Mouse (Mus musculus): ENCODE measurements at regions not wholly inside any gene's neighbourhood (a gene's known extent, or its start where the extent isn't known, plus 50 kb on each side); places are given as distances from the start of the nearest gene placed in this dataset.

- intact Hi-C loops (cut with DNase I): no loop called here
- DNase-seq (ENCODE audit: low spot score in 2 of 2): no peak
Observed at GRCm38 (mm10) chr11:38060105-38060504, 824.3 kb upstream of the Tenm2 start.

DNA sequence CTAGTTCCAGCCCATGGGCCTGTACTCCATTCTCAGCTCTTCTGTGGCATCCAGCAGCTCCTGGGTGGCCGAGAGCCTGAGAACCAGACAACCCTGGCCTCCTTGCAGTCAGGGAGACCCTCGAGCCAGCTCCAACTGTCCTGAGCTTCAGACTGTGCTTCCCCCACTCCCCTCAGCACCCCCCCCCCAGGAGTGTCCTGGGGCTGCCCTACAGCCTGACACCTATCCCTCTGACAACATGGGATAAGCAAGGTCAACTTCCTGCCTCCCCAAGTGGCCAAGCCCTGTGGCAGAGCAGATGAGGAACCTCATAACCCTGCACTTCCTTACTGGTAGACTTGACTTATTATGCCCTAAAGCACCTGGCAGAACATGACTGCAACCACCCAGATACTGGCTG, 823.1 kb upstream of the Tenm2 start:
- intact Hi-C loops (cut with DNase I): no loop called here
- DNase-seq (ENCODE audit: low spot score in 2 of 2): no peak

DNA sequence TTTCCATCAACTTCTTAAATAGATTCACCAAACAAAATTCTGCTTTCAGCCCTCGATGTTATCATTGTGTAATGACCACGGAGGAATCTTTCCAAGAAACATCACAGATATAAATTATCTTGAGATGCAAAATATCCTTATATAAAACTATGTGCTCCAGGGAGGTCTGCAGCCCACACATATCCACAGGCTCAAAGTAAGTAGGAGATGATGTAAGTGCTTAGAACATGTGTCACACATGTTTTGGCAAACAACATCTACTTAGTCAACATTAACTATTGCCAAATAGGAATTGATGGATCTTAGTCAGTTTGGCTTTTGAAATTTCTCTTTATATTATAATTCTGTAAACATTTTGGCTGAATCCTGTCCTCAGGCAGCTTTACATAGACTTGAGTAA, 800.8 kb upstream of the Tenm2 start:
- no peak for DNase-seq (ENCODE audit: low spot score in 2 of 2)
- intact Hi-C loops (cut with DNase I): no loop called here

- intact Hi-C loops (cut with DNase I): no loop called here
- DNase-seq (ENCODE audit: low spot score in 2 of 2): no peak
Observed at GRCm38 (mm10) chr11:38034526-38035286, 798.9 kb upstream of the Tenm2 start.

DNA sequence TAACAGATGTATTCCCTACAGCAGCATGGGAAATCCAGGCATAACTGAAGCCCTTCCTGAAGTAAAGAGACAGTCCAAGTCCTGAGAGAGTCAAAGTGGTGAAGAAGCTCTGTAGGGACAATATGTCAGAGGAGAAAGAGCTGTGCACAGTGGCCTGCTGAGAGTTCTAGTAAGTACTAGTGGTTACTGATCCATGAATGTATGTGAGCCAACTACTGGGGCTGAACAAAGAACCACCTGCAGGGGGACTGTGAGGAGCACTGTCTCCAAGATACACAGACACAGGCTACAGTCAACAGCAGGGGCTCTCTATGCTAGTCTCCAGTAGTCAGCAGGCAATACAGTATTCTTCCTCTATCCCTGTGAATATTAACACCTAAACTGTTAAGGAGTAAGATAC, 785.9 kb upstream of the Tenm2 start:
- intact Hi-C loops (cut with DNase I): no loop called here

DNA sequence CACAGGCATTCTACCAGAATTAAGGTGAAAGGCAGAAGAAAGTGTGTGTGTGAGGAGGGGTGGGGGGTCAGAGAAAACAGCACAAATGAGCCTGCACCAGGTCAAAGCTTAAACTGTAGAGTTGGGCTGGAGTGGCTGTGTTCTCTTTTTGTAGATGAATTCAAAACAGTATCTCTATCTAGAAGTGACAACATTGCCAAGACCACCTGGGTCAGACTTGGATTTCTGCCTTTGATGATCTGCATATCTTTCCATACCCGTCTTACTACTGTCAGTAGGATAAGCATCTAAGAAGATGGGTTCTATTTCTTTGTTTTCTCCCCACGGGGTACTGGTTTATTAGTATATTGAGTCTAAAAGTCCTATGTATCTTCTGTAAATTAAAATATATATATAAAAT, 742.4 kb upstream of the Tenm2 start:
- no peak for DNase-seq (ENCODE audit: low spot score in 2 of 2)
- intact Hi-C loops (cut with DNase I): no loop called here

More for the DNA sequence above, 785.9 kb upstream of the Tenm2 start:
- DNase-seq (ENCODE audit: low spot score in 2 of 2): no peak

DNA sequence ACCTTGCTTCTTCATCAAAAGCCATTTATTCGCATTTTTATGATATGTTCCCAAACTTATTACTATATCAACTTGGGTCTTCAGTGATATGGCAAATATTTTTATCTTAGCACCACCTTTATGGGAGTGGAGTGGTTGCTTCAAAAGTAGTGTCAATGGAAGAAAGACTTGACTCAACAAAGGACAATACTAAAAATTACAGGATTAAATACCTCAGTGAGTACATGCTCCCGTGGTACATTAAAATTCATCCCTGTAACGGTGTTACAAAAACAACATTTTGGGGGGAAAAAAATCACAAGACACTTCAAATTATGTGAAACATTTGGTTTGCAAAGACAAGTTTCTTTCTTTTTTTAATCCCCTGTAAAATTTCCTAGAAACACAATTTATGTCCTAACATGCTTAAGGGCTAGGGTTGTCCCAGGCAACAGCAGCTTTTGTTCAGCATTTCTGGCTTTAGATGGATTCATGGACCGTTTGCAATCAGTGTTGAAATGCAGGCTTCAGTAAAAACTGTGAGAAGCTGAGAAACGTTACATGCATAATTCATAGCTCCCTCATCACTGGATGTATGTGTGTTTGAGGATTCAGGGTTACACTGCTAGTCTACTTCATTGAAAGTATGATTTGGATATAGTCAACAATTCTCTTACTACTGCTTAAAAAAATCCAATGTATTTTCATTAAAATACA, 700.8 kb upstream of the Tenm2 start:
- intact Hi-C loops (cut with DNase I): no loop called here
- DNase-seq (ENCODE audit: low spot score in 2 of 2): peak; percentile 3 to 32

DNA sequence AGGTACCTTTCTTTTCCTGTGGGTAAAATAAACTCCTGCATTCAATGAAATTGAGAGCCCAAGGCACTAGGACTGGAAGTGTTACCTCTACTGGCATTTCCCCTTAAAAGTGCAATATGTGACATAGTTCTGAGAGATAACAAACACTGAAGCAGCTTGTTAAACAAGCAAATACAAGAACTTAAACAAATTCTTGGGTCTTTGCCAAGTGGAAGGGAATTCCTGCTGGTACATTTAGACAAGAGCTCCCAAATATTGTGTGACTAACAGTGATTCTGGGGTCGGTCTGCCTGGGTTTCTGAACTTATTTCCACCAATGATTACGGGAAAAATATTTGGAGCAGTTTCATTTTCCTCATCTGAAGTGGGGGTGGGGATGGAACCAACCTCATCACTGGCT, 677.4 kb upstream of the Tenm2 start:
- DNase-seq (ENCODE audit: low spot score in 2 of 2): no peak
- intact Hi-C loops (cut with DNase I): no loop called here

DNA sequence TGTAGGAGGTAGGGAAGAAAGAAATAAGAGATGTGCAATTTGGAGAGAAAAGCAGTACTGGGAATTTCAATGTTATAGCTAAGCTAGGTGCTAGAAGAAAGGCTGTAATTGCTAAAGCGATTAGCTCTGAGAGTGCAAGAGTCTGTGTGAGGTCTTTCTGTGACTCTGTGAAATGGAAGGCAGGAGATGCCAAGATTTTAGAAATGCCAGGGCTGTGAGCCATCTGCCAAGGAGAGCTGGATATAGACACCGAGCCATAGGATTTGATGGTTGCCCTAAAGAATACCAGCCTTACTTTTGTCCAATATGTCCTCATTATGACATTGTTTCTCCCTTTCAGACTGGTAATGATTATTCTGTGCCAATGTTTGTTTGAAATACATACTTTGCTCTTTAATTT, 669.2 kb upstream of the Tenm2 start:
- intact Hi-C loops (cut with DNase I): no loop called here
- DNase-seq (ENCODE audit: low spot score in 2 of 2): no peak

- no peak for DNase-seq (ENCODE audit: low spot score in 2 of 2)
- intact Hi-C loops (cut with DNase I): no loop called here
Observed at GRCm38 (mm10) chr11:37897713-37898112, 661.9 kb upstream of the Tenm2 start.

DNA sequence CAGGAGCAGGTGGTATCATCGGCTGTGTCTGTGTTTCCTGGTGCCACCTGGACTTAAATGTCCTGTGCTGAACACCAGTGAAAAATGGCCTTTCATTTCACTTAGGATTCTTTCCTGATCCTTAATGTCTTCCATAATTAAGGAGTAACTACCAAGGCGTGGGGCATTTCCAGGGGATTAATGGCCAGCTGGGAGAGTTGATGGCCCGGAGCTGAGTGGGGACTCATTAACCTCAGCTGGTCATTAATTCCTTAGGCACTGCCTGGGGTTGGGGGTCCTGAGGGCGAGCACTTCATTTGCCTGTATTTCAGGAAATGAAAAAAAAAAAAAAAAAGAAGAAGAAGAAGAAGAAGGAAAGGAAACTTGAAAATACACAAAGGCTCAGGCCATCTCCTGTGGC, 647.0 kb upstream of the Tenm2 start:
- DNase-seq (ENCODE audit: low spot score in 2 of 2): no peak
- intact Hi-C loops (cut with DNase I): no loop called here

GRCm38 (mm10) chr11:37837301-37837700, 601.5 kb upstream of the Tenm2 start:
- intact Hi-C loops (cut with DNase I): no loop called here
- DNase-seq (ENCODE audit: low spot score in 2 of 2): no peak

GRCm38 (mm10) chr11:37830975-37831374, 595.2 kb upstream of the Tenm2 start:
- no peak for DNase-seq (ENCODE audit: low spot score in 2 of 2)
- intact Hi-C loops (cut with DNase I): loop anchor here (2.0 kb wide), 1 partner anchor 28 kb away; no protein-coding TSS in a partner anchor

GRCm38 (mm10) chr11:37806761-37807160, 571.0 kb upstream of the Tenm2 start:
- DNase-seq (ENCODE audit: low spot score in 2 of 2): no peak
- intact Hi-C loops (cut with DNase I): no loop called here

DNA sequence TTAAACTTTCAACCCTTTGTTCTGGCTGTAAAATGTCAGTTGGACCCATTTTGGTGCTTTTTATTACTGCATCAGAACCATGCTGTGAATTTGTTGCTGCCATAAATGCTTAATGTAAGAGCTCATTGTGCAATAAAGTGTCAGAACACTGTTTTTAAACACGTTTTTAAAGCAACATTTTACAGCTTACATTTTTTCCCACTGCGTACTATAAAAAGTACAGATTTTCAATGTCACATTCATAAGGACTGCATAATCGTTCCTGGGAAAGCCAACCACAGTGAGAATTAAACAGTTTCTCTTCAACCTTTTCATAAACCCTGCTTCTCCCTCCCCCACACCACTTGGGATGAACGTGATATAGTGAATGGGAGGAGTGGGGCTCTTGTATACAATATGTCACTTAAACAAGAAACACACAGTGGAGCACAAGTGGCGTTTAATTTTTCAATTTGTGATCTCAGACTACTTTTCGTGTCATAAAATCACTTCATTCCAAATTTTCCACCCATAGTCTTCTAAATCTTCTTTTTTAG, 563.1 kb upstream of the Tenm2 start:
- intact Hi-C loops (cut with DNase I): no loop called here
- no peak for DNase-seq (ENCODE audit: low spot score in 2 of 2)

GRCm38 (mm10) chr11:37772481-37773089, 536.8 kb upstream of the Tenm2 start:
- no peak for DNase-seq (ENCODE audit: low spot score in 2 of 2)
- intact Hi-C loops (cut with DNase I): no loop called here

DNA sequence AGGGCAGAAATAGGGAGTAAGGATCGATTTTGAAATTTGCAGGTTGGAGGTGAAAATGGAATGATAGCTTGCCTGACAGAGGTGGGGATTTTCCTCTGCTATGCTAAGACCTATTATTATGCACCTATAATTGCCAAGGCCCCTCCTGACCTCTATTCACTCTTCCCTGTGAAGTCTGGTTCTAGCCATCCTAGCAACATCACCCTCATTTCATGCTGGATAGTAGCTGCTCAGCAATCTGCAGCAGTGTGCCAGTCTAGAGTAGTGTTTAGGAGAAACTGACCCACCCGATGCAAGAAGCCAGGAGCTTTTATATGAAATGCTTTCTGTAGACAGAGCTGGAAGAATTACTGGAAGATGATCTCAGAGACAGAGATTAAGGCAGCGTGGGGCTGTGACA, 535.1 kb upstream of the Tenm2 start:
- intact Hi-C loops (cut with DNase I): no loop called here
- DNase-seq (ENCODE audit: low spot score in 2 of 2): no peak

DNA sequence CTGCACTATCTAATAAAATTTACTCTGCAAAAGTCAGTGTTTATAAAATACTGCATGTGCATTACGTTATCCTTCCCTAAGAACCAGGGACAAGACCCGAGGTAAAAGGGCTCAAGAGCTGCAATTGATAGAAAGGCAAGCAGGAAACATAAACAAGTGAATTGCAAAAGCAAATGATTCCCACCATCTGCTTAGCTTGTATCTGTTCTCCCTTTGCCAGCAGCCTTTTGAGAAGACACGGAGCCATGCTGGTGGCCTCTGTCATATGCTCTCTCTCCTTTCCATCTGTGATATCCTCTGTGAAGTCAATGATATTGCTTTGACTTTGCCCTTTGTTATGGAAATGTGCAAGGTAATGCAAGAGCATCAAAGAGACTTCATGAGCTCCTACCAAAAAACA, 532.4 kb upstream of the Tenm2 start:
- DNase-seq (ENCODE audit: low spot score in 2 of 2): no peak

DNA sequence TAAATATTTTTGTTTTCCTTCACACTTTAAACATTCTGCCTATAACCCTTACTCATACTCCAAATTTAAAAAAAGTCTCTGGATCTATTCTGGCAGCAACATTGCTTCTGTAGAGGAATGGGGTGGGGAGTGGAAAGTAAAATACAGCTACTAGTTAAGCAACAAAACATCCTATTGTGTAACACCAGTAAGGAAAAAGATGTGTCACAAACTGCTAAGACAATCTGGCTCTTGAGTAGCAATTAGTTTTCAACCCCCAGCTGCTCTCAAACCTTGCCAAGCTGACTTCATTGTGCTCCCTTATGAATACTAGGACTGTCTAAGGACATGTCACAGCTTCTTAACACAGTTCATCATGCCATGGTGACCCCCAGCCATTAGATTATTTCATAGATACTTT, 500.2 kb upstream of the Tenm2 start:
- peak in 1 of 2 experiments; percentile 4 for DNase-seq (ENCODE audit: low spot score in 2 of 2)
- intact Hi-C loops (cut with DNase I): no loop called here

More for the DNA sequence above, 532.4 kb upstream of the Tenm2 start:
- intact Hi-C loops (cut with DNase I): no loop called here

GRCm38 (mm10) chr11:37735501-37735900, 499.7 kb upstream of the Tenm2 start:
- DNase-seq (ENCODE audit: low spot score in 2 of 2): no peak
- intact Hi-C loops (cut with DNase I): no loop called here

All from left cerebral cortex, postnatal 14 days (tissue).